Mouse (Mus musculus) ES-E14 (cell line): ENCODE measurements around the gene Ptprf.

ENCODE experiments used
- CHD2 ChIP-seq: IDR thresholded peaks from 2 replicates; pipeline ENCODE4 v1.6.1; 2014; ENCODE audit warnings: mild to moderate bottlenecking, low read depth, low read length, inconsistent platforms
- HCFC1 ChIP-seq: IDR thresholded peaks from 2 replicates; pipeline ENCODE4 v1.6.1; 2012; ENCODE audit warnings: low read length, inconsistent platforms, borderline replicate concordance; ENCODE audit not compliant: insufficient read depth
- MAFK ChIP-seq: IDR thresholded peaks from 2 replicates; pipeline ENCODE4 v1.6.1; 2014; ENCODE audit warnings: mild to moderate bottlenecking, low read depth, low read length, inconsistent platforms; ENCODE audit not compliant: insufficient read depth
- ZC3H11A ChIP-seq: IDR thresholded peaks from 2 replicates; pipeline ENCODE4 v1.6.1; 2012; ENCODE audit warnings: low read depth, mild to moderate bottlenecking, inconsistent platforms, low read length, borderline replicate concordance
- ZNF384 ChIP-seq: IDR thresholded peaks from 2 replicates; pipeline ENCODE4 v1.6.1; 2012; ENCODE audit warnings: low read depth, low read length, inconsistent platforms

- no peak for TF ChIP-seq MAFK
- TF ChIP-seq ZNF384: no peak
- no peak for TF ChIP-seq ZC3H11A
- TF ChIP-seq CHD2: no peak
- TF ChIP-seq HCFC1: no peak
These were observed 28.6 kb upstream of the Ptprf start for GRCm38 (mm10) chr4:118319706-118320344.
